Mouse (Mus musculus) heart, adult 8-10 months (tissue): Measurements from ENCODE around the gene B3gat1. TPM values are rescaled to one million over a fixed set of nuclear protein-coding genes. Genes with fewer than 3 reads are reported as not detected.
A peak's percentile ranks its signal among the peaks of the same experiment; 100 is the strongest.

Experiments
- DNase-seq: peaks from one replicate; pipeline ENCODE4 v3.0.0; 2022; ENCODE audit warnings: low spot score
- total RNA-seq, 4 experiments: library from RNA; stranded (reverse); gene quantifications; 2 replicates each; pipeline ENCODE4 v1.2.4; 2022

Gene B3gat1
- total RNA-seq, 4 experiments from 2014 or later: 0.13 TPM; not detected in 3

- peak; percentile 47 for DNase-seq
Measured at GRCm38 (mm10) chr9:26776122-26776902, 42.8 kb downstream of the B3gat1 start.

GRCm38 (mm10) chr9:26778421-26778820 is 44.9 kb downstream of the B3gat1 start:
- no peak for DNase-seq

GRCm38 (mm10) chr9:26783414-26783975 is 50.0 kb downstream of the B3gat1 start:
- DNase-seq: no peak

- DNase-seq: no peak
Measured at GRCm38 (mm10) chr9:26792829-26793228, 59.3 kb downstream of the B3gat1 start.

- no peak for DNase-seq
Measured at GRCm38 (mm10) chr9:26798205-26798604, 64.7 kb downstream of the B3gat1 start.

- DNase-seq: no peak
Measured at GRCm38 (mm10) chr9:26798731-26799130, 65.2 kb downstream of the B3gat1 start.

- DNase-seq: no peak
Measured at GRCm38 (mm10) chr9:26800357-26800756, 66.8 kb downstream of the B3gat1 start.

- DNase-seq: no peak
Measured at GRCm38 (mm10) chr9:26804321-26804720, 70.8 kb downstream of the B3gat1 start.

GRCm38 (mm10) chr9:26805935-26806666 is 72.6 kb downstream of the B3gat1 start, which contains the start of gene Glb1l2:
TSS of gene Glb1l2 (minus strand) at chr9:26806468.
- peak; percentile 76 for DNase-seq

GRCm38 (mm10) chr9:26808735-26809134 is 75.2 kb downstream of the B3gat1 start:
- DNase-seq: no peak

Other genes with a start within 250 kb of the B3gat1 start
- 1 to 10 TPM in 1 of 4 experiments, under 1 TPM in 3; 0.19 to 1.2 (median 0.36) TPM for gene Glb1l2, start 72.7 kb downstream of the B3gat1 start, total RNA-seq
- not detected for gene Glb1l3, start 127.2 kb downstream of the B3gat1 start, total RNA-seq
- gene Gm1110, start 189.4 kb downstream of the B3gat1 start, total RNA-seq: not detected